Mouse (Mus musculus) left cerebral cortex, postnatal 14 days (tissue): ENCODE results near the gene Vmn2r89. TPM values are rescaled to one million over a fixed set of nuclear protein-coding genes. Genes with fewer than 3 reads are reported as not detected.

Experiments
- total RNA-seq, 2 experiments: library from RNA; stranded (reverse); gene quantifications; 2 replicates each; pipeline ENCODE4 v1.2.3; 2021

Vmn2r89 gene
- total RNA-seq, 2 experiments from 2014 or later = not detected

Other genes with a start within 250 kb of the Vmn2r89 start
- not detected for gene Ear14, start 248.5 kb upstream of the Vmn2r89 start, total RNA-seq
- gene Rnase2a, start 195.7 kb upstream of the Vmn2r89 start, total RNA-seq = not detected
- not detected for gene Gm7247, start 90.1 kb upstream of the Vmn2r89 start, total RNA-seq
- not detected for gene Vmn2r88, start 41.0 kb upstream of the Vmn2r89 start, total RNA-seq
- gene Gm5622, start 100.9 kb downstream of the Vmn2r89 start, total RNA-seq = not detected
- not detected for gene Gm17175, start 122.2 kb downstream of the Vmn2r89 start, total RNA-seq
- not detected for gene Gm17174, start 140.3 kb downstream of the Vmn2r89 start, total RNA-seq
- gene Gm17078, start 159.5 kb downstream of the Vmn2r89 start, total RNA-seq = not detected
- not detected for gene Gm4181, start 183.8 kb downstream of the Vmn2r89 start, total RNA-seq
- gene Gm17079, start 243.6 kb downstream of the Vmn2r89 start, total RNA-seq = not detected